Mouse (Mus musculus): ENCODE data around the gene Mettl17. TPM values are rescaled to one million over a fixed set of nuclear protein-coding genes. Genes with fewer than 3 reads are reported as not detected.
"Not testable (repeated sequence)": the region's sequence is repeated elsewhere in the genome, so short reads cannot be mapped to it uniquely, and the experiment has no call there.

Gene Mettl17
- total RNA-seq (2014; rRNA removed) (33.1 and 41.9 TPM in 2 replicates), polyA plus RNA-seq (2015; fragmentation: Nextera tagmentation; extraction: Ambion mirVana) (61.8 and 72.5 TPM in 2 replicates)

- H3K27me3 ChIP-seq (ENCODE audit: insufficient read depth, low read length): no peaks in the 10 kb centered on the region
- H3K4me1 ChIP-seq (ENCODE audit: insufficient read depth, low read length): peaks cover 5% of the 10 kb centered on the region; the same call in 1 of the 2 replicates
- H3K27ac ChIP-seq: peak within 1 kb of the TSS; percentile 88
- H3K4me3 ChIP-seq (ENCODE audit: low read length): peak within 1 kb of the TSS; percentile 61
- TF ChIP-seq CTCF (IDR thresholded peaks at IDR 0.05; ENCODE audit: low read depth): peak; percentile 41
- no peaks in the 10 kb centered on the region for H3K9me3 ChIP-seq (ENCODE audit: low read length)
- peak within 1 kb of the TSS; percentile 76 for H3K9ac ChIP-seq (replicated peaks; ENCODE audit: low read length)
- peak; percentile 98 for DNase-seq (ENCODE audit: low spot score)
- H3K36me3 ChIP-seq (ENCODE audit: insufficient read depth, low read length): peaks cover 14% of the 10 kb centered on the region
- peak within 1 kb of the TSS; percentile 64 for H3K4me2 ChIP-seq (ENCODE audit: low read depth, low read length)
- under 1% methylated on average over 43 of the region's 43 CpGs for WGBS
- peak; percentile 98 for ATAC-seq
Measured at GRCm38 (mm10) chr14:51884598-51885331, at the start of gene Mettl17. Gene Mettl17 (plus strand): TSS chr14:51884842.

GRCm38 (mm10) chr14:51838480-51838879 lies 46.2 kb upstream of the Mettl17 start:
- H3K36me3 ChIP-seq (ENCODE audit: insufficient read depth, low read length); H3K9me3 ChIP-seq (ENCODE audit: low read length); H3K4me1 ChIP-seq (ENCODE audit: insufficient read depth, low read length); DNase-seq (ENCODE audit: low spot score); H3K27me3 ChIP-seq (ENCODE audit: insufficient read depth, low read length); H3K4me3 ChIP-seq (ENCODE audit: low read length); H3K4me2 ChIP-seq (ENCODE audit: low read depth, low read length); H3K27ac ChIP-seq; ATAC-seq; H3K9ac ChIP-seq (replicated peaks; ENCODE audit: low read length): not testable (repeated sequence)
- 26% methylated on average over 2 of the region's 2 CpGs for WGBS
- TF ChIP-seq CTCF (IDR thresholded peaks at IDR 0.05; ENCODE audit: low read depth): peak; percentile 53

- no peaks in the 10 kb centered on the region for H3K4me1 ChIP-seq (ENCODE audit: insufficient read depth, low read length)
- DNase-seq (ENCODE audit: low spot score) (no peak), ATAC-seq (no peak)
- WGBS: 72% methylated on average over 1 of the region's 1 CpGs
- H3K4me2 ChIP-seq (ENCODE audit: low read depth, low read length): no peak overlapping the region
- no peak for TF ChIP-seq CTCF (IDR thresholded peaks at IDR 0.05; ENCODE audit: low read depth)
- H3K27me3 ChIP-seq (ENCODE audit: insufficient read depth, low read length): no peaks in the 10 kb centered on the region
- H3K4me3 ChIP-seq (ENCODE audit: low read length): no peak overlapping the region
- no peaks in the 10 kb centered on the region for H3K36me3 ChIP-seq (ENCODE audit: insufficient read depth, low read length)
- no peak overlapping the region for H3K27ac ChIP-seq
- H3K9me3 ChIP-seq (ENCODE audit: low read length): no peaks in the 10 kb centered on the region
- no peak overlapping the region for H3K9ac ChIP-seq (replicated peaks; ENCODE audit: low read length)
Measured at GRCm38 (mm10) chr14:51842250-51842649, 42.4 kb upstream of the Mettl17 start.

GRCm38 (mm10) chr14:51842781-51843180 lies 41.9 kb upstream of the Mettl17 start:
- H3K4me1 ChIP-seq (ENCODE audit: insufficient read depth, low read length): no peaks in the 10 kb centered on the region
- no peak overlapping the region for H3K4me3 ChIP-seq (ENCODE audit: low read length)
- DNase-seq (ENCODE audit: low spot score) (no peak), ATAC-seq (no peak)
- no peak overlapping the region for H3K4me2 ChIP-seq (ENCODE audit: low read depth, low read length)
- 90% methylated on average over 2 of the region's 2 CpGs for WGBS
- no peaks in the 10 kb centered on the region for H3K27me3 ChIP-seq (ENCODE audit: insufficient read depth, low read length)
- H3K36me3 ChIP-seq (ENCODE audit: insufficient read depth, low read length): no peaks in the 10 kb centered on the region
- H3K9me3 ChIP-seq (ENCODE audit: low read length): no peaks in the 10 kb centered on the region
- no peak overlapping the region for H3K9ac ChIP-seq (replicated peaks; ENCODE audit: low read length)
- no peak overlapping the region for H3K27ac ChIP-seq
- no peak for TF ChIP-seq CTCF (IDR thresholded peaks at IDR 0.05; ENCODE audit: low read depth)

GRCm38 (mm10) chr14:51843882-51844281 lies 40.8 kb upstream of the Mettl17 start:
- Histone ChIP-seq H3K27me3 (ENCODE audit: insufficient read depth, low read length) (no peaks in the 10 kb centered on the region), H3K27ac (no peak overlapping the region), H3K4me3 (ENCODE audit: low read length) (no peak overlapping the region), H3K4me1 (ENCODE audit: insufficient read depth, low read length) (no peaks in the 10 kb centered on the region), H3K9me3 (ENCODE audit: low read length) (no peaks in the 10 kb centered on the region), H3K9ac (replicated peaks; ENCODE audit: low read length) (no peak overlapping the region), H3K4me2 (ENCODE audit: low read depth, low read length) (no peak overlapping the region), H3K36me3 (ENCODE audit: insufficient read depth, low read length) (no peaks in the 10 kb centered on the region)
- DNase-seq (ENCODE audit: low spot score) (no peak), ATAC-seq (no peak)
- TF ChIP-seq CTCF (IDR thresholded peaks at IDR 0.05; ENCODE audit: low read depth): no peak

DNA sequence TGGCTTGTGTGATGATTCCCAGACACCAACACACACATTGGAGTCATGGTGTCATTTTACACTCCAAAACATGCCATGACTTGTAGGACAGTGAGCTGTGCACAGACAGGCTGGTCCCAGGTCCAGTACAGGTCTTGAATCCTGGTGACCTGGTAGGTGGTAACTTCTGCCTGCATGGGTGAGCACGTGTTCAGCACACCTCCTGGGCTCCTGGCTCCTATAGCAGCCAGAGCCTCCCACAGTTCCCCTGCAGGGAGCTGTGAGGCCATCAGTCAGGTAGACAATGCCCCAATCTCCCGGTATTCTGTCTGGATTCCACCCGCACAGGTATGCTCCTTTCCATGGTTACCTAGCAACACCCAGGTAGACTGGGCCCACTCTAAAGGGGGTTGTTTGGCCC lies 38.1 kb upstream of the Mettl17 start:
- no peaks in the 10 kb centered on the region for H3K27me3 ChIP-seq (ENCODE audit: insufficient read depth, low read length)
- 69% methylated on average over 3 of the region's 3 CpGs for WGBS
- H3K9ac ChIP-seq (replicated peaks; ENCODE audit: low read length): no peak overlapping the region
- H3K4me1 ChIP-seq (ENCODE audit: insufficient read depth, low read length): no peaks in the 10 kb centered on the region
- H3K27ac ChIP-seq: no peak overlapping the region
- H3K9me3 ChIP-seq (ENCODE audit: low read length): no peaks in the 10 kb centered on the region
- DNase-seq (ENCODE audit: low spot score) (no peak), ATAC-seq (no peak)
- H3K4me2 ChIP-seq (ENCODE audit: low read depth, low read length): no peak overlapping the region
- no peak for TF ChIP-seq CTCF (IDR thresholded peaks at IDR 0.05; ENCODE audit: low read depth)
- no peak overlapping the region for H3K4me3 ChIP-seq (ENCODE audit: low read length)
- H3K36me3 ChIP-seq (ENCODE audit: insufficient read depth, low read length): no peaks in the 10 kb centered on the region

DNA sequence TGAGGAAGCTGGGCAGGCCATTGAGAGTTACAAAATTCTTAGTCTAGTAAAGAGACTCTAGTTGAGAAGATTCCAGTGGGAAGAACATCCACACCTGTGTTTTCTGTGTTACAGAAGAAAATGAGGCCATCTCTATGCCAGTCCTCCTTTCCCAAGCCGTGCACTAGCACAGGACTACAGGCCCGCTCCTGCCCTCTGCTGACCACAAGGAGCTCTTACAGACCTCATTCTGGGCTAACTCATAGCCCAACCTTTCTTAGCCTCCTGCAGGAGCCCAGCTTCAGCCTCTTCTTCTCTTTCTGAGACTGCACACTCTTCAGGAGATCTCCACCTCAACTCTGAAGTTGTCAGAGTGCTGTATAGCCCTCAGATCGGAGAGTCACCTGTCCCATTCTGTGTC lies 33.6 kb upstream of the Mettl17 start:
- not testable (repeated sequence) for H3K4me1 ChIP-seq (ENCODE audit: insufficient read depth, low read length); H3K9ac ChIP-seq (replicated peaks; ENCODE audit: low read length); H3K4me2 ChIP-seq (ENCODE audit: low read depth, low read length); H3K36me3 ChIP-seq (ENCODE audit: insufficient read depth, low read length); H3K9me3 ChIP-seq (ENCODE audit: low read length); H3K27me3 ChIP-seq (ENCODE audit: insufficient read depth, low read length); H3K27ac ChIP-seq; H3K4me3 ChIP-seq (ENCODE audit: low read length)
- peak; percentile 40 for DNase-seq (ENCODE audit: low spot score)
- ATAC-seq: peak; percentile 64; the same call in 1 of the 2 replicates
- 39% methylated on average over 3 of the region's 3 CpGs for WGBS
- peak; percentile 63 for TF ChIP-seq CTCF (IDR thresholded peaks at IDR 0.05; ENCODE audit: low read depth)

All from hindbrain, postnatal 0 days (tissue).